In the genomic region with DNA sequence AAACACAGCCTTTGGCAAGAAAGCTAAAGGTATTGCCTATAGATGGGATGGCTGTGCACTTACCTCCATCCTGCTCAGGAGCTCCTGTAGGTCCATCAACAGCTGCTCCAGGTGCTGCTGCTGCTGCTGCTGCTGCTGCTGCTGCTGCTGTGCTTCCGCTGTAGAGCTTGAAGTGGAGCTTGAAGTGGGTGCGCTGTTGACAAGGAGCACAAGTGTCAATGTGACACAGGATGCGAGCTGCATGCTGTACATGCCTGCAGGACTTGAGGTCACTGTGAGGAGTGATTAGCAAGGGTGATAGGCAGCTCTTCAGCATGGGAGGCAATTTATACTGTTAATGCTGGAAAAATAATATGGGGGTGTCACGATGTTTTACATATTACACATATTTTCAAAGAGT, we compare ENCODE assay signal across 17 mouse cellular contexts. TPM values are rescaled to one million over a fixed set of nuclear protein-coding genes. Genes with fewer than 3 reads are reported as not detected.
"Had no signal": no experiment of that assay in that cellular context is flagged by ENCODE, and none has a peak within 500 bp of the region (broad histone marks: within the 10 kb centered on the region; RNA-seq: fewer than 3 reads in every experiment).

Gene Il2, minus strand, starts transcription at position 305 of the 400 bp plus-strand sequence.

- DNase-seq: kidney, adult 9 months; kidney, postnatal 4 days; left cerebral cortex, postnatal 4 days; lung, adult 18-20 months; right cerebral cortex, adult 18-20 months; right cerebral cortex, postnatal 25 days had no signal

- H3K36me3 ChIP-seq: limb, embryonic 13.5 days; midbrain, embryonic 12.5 days; neural tube, embryonic 15.5 days had no signal

- H3K27me3 ChIP-seq: limb, embryonic 13.5 days; midbrain, embryonic 12.5 days; neural tube, embryonic 15.5 days had no signal

- H3K27ac ChIP-seq: kidney, postnatal 0 days; layer of hippocampus, adult 2 months; limb, embryonic 13.5 days; liver, embryonic 14.5 days; midbrain, embryonic 12.5 days; neural tube, embryonic 15.5 days had no signal

- H3K4me3 ChIP-seq: layer of hippocampus, adult 2 months; limb, embryonic 13.5 days; midbrain, embryonic 12.5 days; neural tube, embryonic 15.5 days had no signal

- H3K4me1 ChIP-seq: midbrain, embryonic 12.5 days; neural tube, embryonic 15.5 days had no signal

RNA-seq across cellular contexts. Expression of gene Il2, which starts in this region (rescaled TPM):
- total RNA-seq: layer of hippocampus, adult 2 months; layer of hippocampus, postnatal 10 days; left cerebral cortex, adult 18-20 months; left cerebral cortex, postnatal 10 days; left cerebral cortex, postnatal 4 days; liver, adult 2 months; midbrain, postnatal 0 days had no signal
- polyA plus RNA-seq: liver, adult 2 months had no signal
